Mouse (Mus musculus) testis, adult 2 months (tissue): ENCODE results near the gene Ier2. TPM values are rescaled to one million over a fixed set of nuclear protein-coding genes. Genes with fewer than 3 reads are reported as not detected.

Experiments
- H3K27ac ChIP-seq: fragments of 200-500 bp; 2 replicates; pipeline ENCODE4 v1.5.1; 2012; ENCODE audit warnings: low read depth, low read length; ENCODE audit not compliant: control insufficient read depth, insufficient read depth
- H3K27me3 ChIP-seq: fragments of 200-500 bp; 2 replicates; pipeline ENCODE4 v1.6.1; 2012; ENCODE audit warnings: mild to moderate bottlenecking, low read length, moderate library complexity; ENCODE audit not compliant: control insufficient read depth, insufficient read depth
- H3K36me3 ChIP-seq: fragments of 200-500 bp; 2 replicates; pipeline ENCODE4 v1.6.1; 2012; ENCODE audit warnings: mild to moderate bottlenecking, low read length; ENCODE audit not compliant: control insufficient read depth, insufficient read depth
- H3K4me1 ChIP-seq: fragments of 200-500 bp; 2 replicates; pipeline ENCODE4 v1.6.1; 2012; ENCODE audit warnings: low read length; ENCODE audit not compliant: control insufficient read depth, insufficient read depth
- H3K4me3 ChIP-seq: fragments of 200-500 bp; 2 replicates; pipeline ENCODE4 v1.5.1; 2012; ENCODE audit warnings: low read depth, mild to moderate bottlenecking, low read length, moderate library complexity, mixed read lengths; ENCODE audit not compliant: control insufficient read depth
- CTCF ChIP-seq: fragments of 200-500 bp; IDR thresholded peaks from 2 replicates; pipeline ENCODE4 v1.5.1; 2012; ENCODE audit warnings: low read depth, mild to moderate bottlenecking, inconsistent platforms, low read length, moderate library complexity; ENCODE audit not compliant: control insufficient read depth, insufficient read depth, insufficient replicate concordance
- POLR2A ChIP-seq: fragments of 200-500 bp; IDR thresholded peaks from 2 replicates; pipeline ENCODE4 v1.6.1; 2012; ENCODE audit warnings: low read depth, mild to moderate bottlenecking, inconsistent platforms, low read length, moderate library complexity; ENCODE audit not compliant: control insufficient read depth
- polyA plus RNA-seq: library from polyadenylated mRNA; depleted of rRNA; stranded (reverse); fragments of >200 nt; gene quantifications from 2 replicates; pipeline ENCODE4 v1.2.3, GENCODE M21; 2012; rRNA removed

Gene Ier2
- polyA plus RNA-seq, 1 experiment: 2.3 TPM

GRCm38 (mm10) chr8:84621102-84621625 lies 41.5 kb downstream of the Ier2 start:
- TF ChIP-seq POLR2A (no peak), CTCF (peak; percentile 16; the same call in 1 of the 2 replicates)
- Histone ChIP-seq H3K27ac (no peak overlapping the region), H3K4me3 (no peak overlapping the region), H3K27me3 (no peaks in the 10 kb centered on the region), H3K4me1 (peaks cover 4% of the 10 kb centered on the region), H3K36me3 (no peaks in the 10 kb centered on the region)

GRCm38 (mm10) chr8:84617005-84617404 lies 45.6 kb downstream of the Ier2 start:
- no peaks in the 10 kb centered on the region for H3K36me3 ChIP-seq
- TF ChIP-seq CTCF: no peak
- TF ChIP-seq POLR2A: no peak
- no peak overlapping the region for H3K4me3 ChIP-seq
- H3K4me1 ChIP-seq: peaks cover 4% of the 10 kb centered on the region
- H3K27me3 ChIP-seq: no peaks in the 10 kb centered on the region
- no peak overlapping the region for H3K27ac ChIP-seq

- Histone ChIP-seq H3K27ac (no peak overlapping the region), H3K27me3 (no peaks in the 10 kb centered on the region), H3K4me3 (no peak overlapping the region)
These were observed 46.8 kb downstream of the Ier2 start for GRCm38 (mm10) chr8:84615666-84616485.

GRCm38 (mm10) chr8:84614512-84615223 lies 48.0 kb downstream of the Ier2 start:
- Histone ChIP-seq H3K36me3 (no peaks in the 10 kb centered on the region), H3K4me1 (peaks cover 4% of the 10 kb centered on the region), H3K27me3 (no peaks in the 10 kb centered on the region), H3K4me3 (no peak overlapping the region), H3K27ac (no peak overlapping the region)
- TF ChIP-seq POLR2A: no peak
- TF ChIP-seq CTCF: no peak

More at GRCm38 (mm10) chr8:84615666-84616485, 46.8 kb downstream of the Ier2 start:
- no peak for TF ChIP-seq POLR2A
- no peak for TF ChIP-seq CTCF
- Histone ChIP-seq H3K36me3 (no peaks in the 10 kb centered on the region), H3K4me1 (peaks cover 4% of the 10 kb centered on the region)

Other genes with a start within 250 kb of the Ier2 start
- gene Trmt1, start 23.5 kb upstream of the Ier2 start, polyA plus RNA-seq: 131 and 161 TPM in 2 replicates
- 27.5 and 28.2 TPM in 2 replicates for gene Nacc1, start 25.0 kb upstream of the Ier2 start, polyA plus RNA-seq
- 0.93 and 1.2 TPM in 2 replicates for gene Lyl1, start 38.6 kb upstream of the Ier2 start, polyA plus RNA-seq
- gene G430095P16Rik, start 60.2 kb upstream of the Ier2 start, polyA plus RNA-seq: 0.32 TPM in 2 replicates
- gene Nfix, start 137.5 kb upstream of the Ier2 start, polyA plus RNA-seq: 4.3 and 5.0 TPM in 2 replicates
- 27.1 and 29.7 TPM in 2 replicates for gene Dand5, start 160.0 kb upstream of the Ier2 start, polyA plus RNA-seq
- 9.4 and 12.0 TPM in 2 replicates for gene Gadd45gip1, start 168.7 kb upstream of the Ier2 start, polyA plus RNA-seq
- 106 and 110 TPM in 2 replicates for gene Rad23a, start 177.8 kb upstream of the Ier2 start, polyA plus RNA-seq
- gene Calr, start 184.1 kb upstream of the Ier2 start, polyA plus RNA-seq: 318 and 384 TPM in 2 replicates
- 50.4 and 55.7 TPM in 2 replicates for gene Farsa, start 194.1 kb upstream of the Ier2 start, polyA plus RNA-seq
- gene Syce2, start 209.3 kb upstream of the Ier2 start, polyA plus RNA-seq: 101 and 138 TPM in 2 replicates
- 8.1 and 10.5 TPM in 2 replicates for gene Gcdh, start 231.1 kb upstream of the Ier2 start, polyA plus RNA-seq
- 0.36 and 0.48 TPM in 2 replicates for gene Klf1, start 239.1 kb upstream of the Ier2 start, polyA plus RNA-seq
- 1.6 and 2.1 TPM in 2 replicates for gene Dnase2a, start 245.7 kb upstream of the Ier2 start, polyA plus RNA-seq